8 mouse cellular contexts compared by ENCODE assay signal in genomic region chr13:102898374-102899131, GRCm38 (mm10).
DNase-seq lines count a peak whose midpoint lies in the region; ATAC-seq and TF ChIP-seq lines count a peak whose summit lies in the region.

No protein-coding gene starts in this region.

- peak overlapping the region; percentile 70 for H3K27ac ChIP-seq in ES-Bruce4 (ENCODE audit: insufficient read depth, low read length)
- no peak overlapping the region for H3K27ac ChIP-seq in liver, embryonic 16.5 days (ENCODE audit: low read length)

- 0 out of 2 replicates have a peak, but pooled peaks have one; percentile 58 for TF ChIP-seq EP300 in ES-Bruce4 (IDR thresholded peaks at IDR 0.05; ENCODE audit: insufficient read depth, low read depth, low read length)

- peak overlapping the region; percentile 2 for H3K4me3 ChIP-seq in ES-Bruce4 (ENCODE audit: low read depth, low read length)
- H3K4me3 ChIP-seq in liver, embryonic 16.5 days (ENCODE audit: low read depth, low read length): no peak overlapping the region

- peak; percentile 82 for DNase-seq in 3134 (ENCODE audit: extremely low read depth, insufficient read length, low spot score)
- peak; percentile 42 to 55 for DNase-seq in heart, postnatal 36 days
- peak; percentile 52 to 65 for DNase-seq in spleen, adult 18-20 months
- DNase-seq in cerebellum, adult 9-11 months: no peak
- no peak for DNase-seq in layer of hippocampus, postnatal 25 days (ENCODE audit: extremely low spot score in 1 of 2, low spot score in 1 of 2)

- TF ChIP-seq CTCF in ES-Bruce4 (IDR thresholded peaks at IDR 0.05; ENCODE audit: low read depth, low read length): no peak

- 39% methylated on average over 15 of the region's 15 CpGs for WGBS in liver, embryonic 16.5 days (ENCODE audit: insufficient replicate concordance)

- ATAC-seq in erythroblast, adult 5-6 weeks (replicated peaks; ENCODE audit: low FRiP score, poor library complexity, severe bottlenecking): 0 out of 2 replicates have a peak, but pooled peaks have one; percentile 37
- 0 out of 2 replicates have a peak, but pooled peaks have one; percentile 21 for ATAC-seq in liver, embryonic 16.5 days (ENCODE audit: low read depth)

- no peak for TF ChIP-seq POLR2A in ES-Bruce4 (IDR thresholded peaks at IDR 0.05; ENCODE audit: insufficient read depth, low read length)

- no peaks in the 10 kb centered on the region for H3K36me3 ChIP-seq in ES-Bruce4 (ENCODE audit: control insufficient read depth, insufficient read depth, low read length, poor library complexity, severe bottlenecking)
- no peaks in the 10 kb centered on the region for H3K36me3 ChIP-seq in liver, embryonic 16.5 days (ENCODE audit: control insufficient read depth, insufficient read depth)

- H3K4me1 ChIP-seq in ES-Bruce4 (ENCODE audit: control insufficient read depth, insufficient read depth, low read length): peaks cover 12% of the 10 kb centered on the region
- H3K4me1 ChIP-seq in liver, embryonic 16.5 days (ENCODE audit: control insufficient read depth, low read depth, low read length): peaks cover 9% of the 10 kb centered on the region

- intact Hi-C loops in heart, postnatal 36 days (cut with DNase I): no loop called here

- H3K9me3 ChIP-seq in ES-Bruce4 (replicated peaks; ENCODE audit: control insufficient read depth, insufficient read depth, low read length, poor library complexity, severe bottlenecking): no peaks in the 10 kb centered on the region
- no peaks in the 10 kb centered on the region for H3K9me3 ChIP-seq in liver, embryonic 16.5 days (replicated peaks; ENCODE audit: control insufficient read depth, low read length)

- no peaks in the 10 kb centered on the region for H3K27me3 ChIP-seq in ES-Bruce4 (ENCODE audit: control insufficient read depth, insufficient read depth, low read length, poor library complexity, severe bottlenecking)
- H3K27me3 ChIP-seq in liver, embryonic 16.5 days (ENCODE audit: control insufficient read depth, insufficient read depth, low read depth, low read length): no peaks in the 10 kb centered on the region

- H3K4me2 ChIP-seq in liver, embryonic 16.5 days (ENCODE audit: low read depth, low read length): no peak overlapping the region

- H3K9ac ChIP-seq in ES-Bruce4 (ENCODE audit: low read depth, poor library complexity, severe bottlenecking): no peak overlapping the region
- no peak overlapping the region for H3K9ac ChIP-seq in liver, embryonic 16.5 days (ENCODE audit: low read depth, low read length)

Comparison
In these comparisons a context has a peak if more than half of its experiments do, and no peak if none do; other contexts are left out.
1. DNase-seq: peak in 3134 (single experiment), heart, postnatal 36 days (2 of 2) and spleen, adult 18-20 months (2 of 2); none in cerebellum, adult 9-11 months (single experiment) and layer of hippocampus, postnatal 25 days (0 of 2).